Mouse (Mus musculus) adrenal gland, postnatal 25 days (tissue): ENCODE data around the gene Gpr37l1. TPM values are rescaled to one million over a fixed set of nuclear protein-coding genes. Genes with fewer than 3 reads are reported as not detected.

Experiments used
- DNase-seq: peaks from one replicate; pipeline ENCODE4 v3.0.0; 2021; ENCODE audit warnings: mixed read lengths
- total RNA-seq: library from RNA; stranded (reverse); gene quantifications from 2 replicates; pipeline ENCODE4 v1.2.3, GENCODE M21; 2021

Gpr37l1 gene
- total RNA-seq, 1 experiment from 2014 or later: 0.67 TPM

GRCm38 (mm10) chr1:135181880-135182623 lies 14.6 kb upstream of the Gpr37l1 start:
- peak; percentile 67 for DNase-seq

- no peak for DNase-seq
Measured at GRCm38 (mm10) chr1:135181275-135181674, 13.8 kb upstream of the Gpr37l1 start.

- no peak for DNase-seq
Measured at GRCm38 (mm10) chr1:135180830-135181229, 13.3 kb upstream of the Gpr37l1 start.

- DNase-seq: no peak
Measured at GRCm38 (mm10) chr1:135178863-135179262, 11.4 kb upstream of the Gpr37l1 start.

GRCm38 (mm10) chr1:135177724-135178123 lies 10.2 kb upstream of the Gpr37l1 start:
- no peak for DNase-seq

GRCm38 (mm10) chr1:135175176-135175575 lies 7.7 kb upstream of the Gpr37l1 start:
- no peak for DNase-seq

- no peak for DNase-seq
Measured at GRCm38 (mm10) chr1:135173311-135173710, 5.8 kb upstream of the Gpr37l1 start.

- DNase-seq: peak; percentile 45
Measured at GRCm38 (mm10) chr1:135171984-135172383, 4.5 kb upstream of the Gpr37l1 start.

- no peak for DNase-seq
Measured at GRCm38 (mm10) chr1:135171202-135171601, 3.7 kb upstream of the Gpr37l1 start.

GRCm38 (mm10) chr1:135170299-135170698 lies 2.8 kb upstream of the Gpr37l1 start:
- no peak for DNase-seq

GRCm38 (mm10) chr1:135169556-135170224 lies 2.2 kb upstream of the Gpr37l1 start:
- peak; percentile 62 for DNase-seq

- DNase-seq: no peak
Measured at GRCm38 (mm10) chr1:135168453-135169200, 1.1 kb upstream of the Gpr37l1 start.

GRCm38 (mm10) chr1:135162720-135163119 lies 4.8 kb downstream of the Gpr37l1 start:
- DNase-seq: no peak

- DNase-seq: no peak
Measured at GRCm38 (mm10) chr1:135160411-135161050, 7.0 kb downstream of the Gpr37l1 start.

GRCm38 (mm10) chr1:135159556-135160123 lies 7.8 kb downstream of the Gpr37l1 start:
- DNase-seq: no peak

GRCm38 (mm10) chr1:135159074-135159473 lies 8.4 kb downstream of the Gpr37l1 start:
- DNase-seq: no peak

GRCm38 (mm10) chr1:135158633-135159032 lies 8.8 kb downstream of the Gpr37l1 start:
- no peak for DNase-seq

GRCm38 (mm10) chr1:135156300-135156699 lies 11.2 kb downstream of the Gpr37l1 start:
- DNase-seq: no peak

- peak; percentile 58 for DNase-seq
Measured at GRCm38 (mm10) chr1:135154411-135154959, 13.0 kb downstream of the Gpr37l1 start.

GRCm38 (mm10) chr1:135154011-135154410 lies 13.5 kb downstream of the Gpr37l1 start:
- no peak for DNase-seq

- DNase-seq: no peak
Measured at GRCm38 (mm10) chr1:135148996-135149395, 18.5 kb downstream of the Gpr37l1 start.

GRCm38 (mm10) chr1:135148476-135148875 lies 19.0 kb downstream of the Gpr37l1 start:
- DNase-seq: no peak
